Mouse (Mus musculus) heart, adult 8-10 months (tissue): ENCODE results near the gene Klhdc10. TPM values are rescaled to one million over a fixed set of nuclear protein-coding genes. Genes with fewer than 3 reads are reported as not detected.
A peak's percentile ranks its signal among the peaks of the same experiment; 100 is the strongest.

Source experiments
- DNase-seq: peaks from one replicate; pipeline ENCODE4 v3.0.0; 2022; ENCODE audit warnings: low spot score
- total RNA-seq, 4 experiments: library from RNA; stranded (reverse); gene quantifications; 2 replicates each; pipeline ENCODE4 v1.2.4; 2022

The Klhdc10 gene
- total RNA-seq, 4 experiments from 2014 or later: 45.4 to 55.7 (median 50.9) TPM

GRCm38 (mm10) chr6:30402091-30402491 is 423 bp downstream of the Klhdc10 start:
- DNase-seq: no peak

GRCm38 (mm10) chr6:30403465-30403864 is 1.8 kb downstream of the Klhdc10 start:
- peak; percentile 75 for DNase-seq

- DNase-seq: no peak
Measured at GRCm38 (mm10) chr6:30404671-30405070, 3.0 kb downstream of the Klhdc10 start.

GRCm38 (mm10) chr6:30408276-30408675 is 6.6 kb downstream of the Klhdc10 start:
- DNase-seq: no peak

- no peak for DNase-seq
Measured at GRCm38 (mm10) chr6:30409399-30410093, 7.9 kb downstream of the Klhdc10 start.

GRCm38 (mm10) chr6:30411311-30411710 is 9.6 kb downstream of the Klhdc10 start:
- DNase-seq: no peak

- no peak for DNase-seq
Measured at GRCm38 (mm10) chr6:30416126-30416525, 14.5 kb downstream of the Klhdc10 start.

GRCm38 (mm10) chr6:30416801-30417200 is 15.1 kb downstream of the Klhdc10 start:
- no peak for DNase-seq

- no peak for DNase-seq
Measured at GRCm38 (mm10) chr6:30432461-30433192, 31.0 kb downstream of the Klhdc10 start.

GRCm38 (mm10) chr6:30436476-30436875 is 34.8 kb downstream of the Klhdc10 start:
- DNase-seq: no peak

GRCm38 (mm10) chr6:30437054-30437453 is 35.4 kb downstream of the Klhdc10 start:
- no peak for DNase-seq

GRCm38 (mm10) chr6:30439576-30439975 is 37.9 kb downstream of the Klhdc10 start:
- no peak for DNase-seq

- no peak for DNase-seq
Measured at GRCm38 (mm10) chr6:30456991-30457390, 55.3 kb downstream of the Klhdc10 start.

GRCm38 (mm10) chr6:30458626-30459025 is 57.0 kb downstream of the Klhdc10 start:
- no peak for DNase-seq

- DNase-seq: no peak
Measured at GRCm38 (mm10) chr6:30459056-30459747, 57.5 kb downstream of the Klhdc10 start.

- DNase-seq: peak; percentile 69
Measured at GRCm38 (mm10) chr6:30459811-30460749, 58.4 kb downstream of the Klhdc10 start.

- no peak for DNase-seq
Measured at GRCm38 (mm10) chr6:30460750-30461446, 59.2 kb downstream of the Klhdc10 start.

GRCm38 (mm10) chr6:30461755-30462344 is 60.2 kb downstream of the Klhdc10 start:
- no peak for DNase-seq

GRCm38 (mm10) chr6:30462822-30463221 is 61.2 kb downstream of the Klhdc10 start:
- no peak for DNase-seq

GRCm38 (mm10) chr6:30465586-30465985 is 63.9 kb downstream of the Klhdc10 start:
- DNase-seq: no peak
